Mouse (Mus musculus) neural tube, postnatal 0 days (tissue): ENCODE data around the gene Cacna1d. TPM values are rescaled to one million over a fixed set of nuclear protein-coding genes. Genes with fewer than 3 reads are reported as not detected.

ENCODE experiments used
- polyA plus RNA-seq: library from polyadenylated mRNA; unstranded; fragments of >200 nt; fragmentation: Nextera tagmentation; extraction: Ambion mirVana; gene quantifications from 2 replicates; pipeline ENCODE4 v1.2.1, GENCODE M21; 2015

The Cacna1d gene
- polyA plus RNA-seq = 9.3 and 11.6 TPM in 2 replicates

DNA sequence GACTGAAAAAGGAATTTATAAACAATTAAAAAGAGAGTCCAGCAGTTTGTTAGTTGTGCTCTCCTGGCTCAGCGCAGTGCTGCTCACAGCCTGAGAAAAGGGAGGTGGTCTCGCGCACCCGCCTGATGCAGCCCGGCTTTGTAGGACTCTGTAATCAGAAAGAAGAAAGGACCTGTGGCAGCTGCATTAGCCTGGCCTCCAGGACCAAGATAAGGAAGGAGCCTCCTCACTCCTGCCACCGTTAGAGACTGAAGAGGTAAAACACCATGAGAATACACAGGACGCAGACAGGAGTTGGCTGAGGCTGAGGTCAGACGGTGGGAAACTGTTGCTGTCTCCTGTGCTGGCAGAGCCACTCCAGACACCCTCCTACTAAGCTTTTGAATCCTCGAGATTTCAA lies at the start of gene Cacna1d:
Gene Cacna1d (minus strand): TSS at position 114 of the 400 bp plus-strand sequence.

GRCm38 (mm10) chr14:30479361-30479948 lies 11.8 kb downstream of the Cacna1d start, which contains the start of gene Dcp1a:
TSS of gene Dcp1a (plus strand) at chr14:30479535.

DNA sequence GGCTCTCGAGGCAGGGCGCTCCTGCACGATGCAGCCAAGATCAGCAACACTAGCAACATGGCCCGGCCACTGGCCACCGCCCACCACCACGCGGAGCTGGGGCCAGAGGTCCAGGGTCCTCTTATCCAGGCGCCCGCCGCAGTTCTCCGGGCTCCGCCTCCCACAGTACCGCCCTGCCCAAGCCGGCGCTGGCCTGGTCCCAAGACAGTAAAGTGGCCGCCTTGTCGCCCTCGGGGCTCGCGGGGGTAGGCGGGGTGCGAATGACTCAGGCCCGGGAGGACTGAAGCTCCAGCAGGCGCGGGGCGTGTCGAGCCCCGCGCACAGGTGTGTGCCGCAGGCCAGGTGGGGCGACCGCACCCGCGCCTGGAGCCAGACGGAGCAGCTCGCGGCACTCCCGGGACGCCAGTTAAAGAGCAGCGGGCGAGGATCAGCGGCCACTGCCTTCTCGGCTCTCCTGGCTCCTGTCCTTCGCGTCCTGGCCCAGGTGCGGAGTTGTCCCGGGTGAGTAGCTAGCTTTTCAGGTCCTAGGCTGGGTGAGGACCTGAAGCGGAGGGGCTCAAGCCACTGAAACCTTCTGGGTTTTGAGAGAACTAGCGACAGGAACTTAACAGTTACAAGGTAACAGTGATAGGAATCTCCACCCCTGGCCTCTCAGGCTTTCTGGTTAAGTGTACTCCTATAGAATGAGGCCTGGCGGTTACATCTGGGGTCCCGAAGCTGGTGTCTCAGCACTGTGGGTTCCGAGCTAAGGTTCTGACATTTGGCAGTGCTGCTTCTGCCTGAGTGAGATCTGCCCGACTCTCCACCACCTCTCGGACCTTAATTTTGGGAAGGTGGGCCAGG lies 482.3 kb downstream of the Cacna1d start, which contains the start of the genes Il17rb and Chdh:
Gene Il17rb (minus strand): TSS at position 164 of the 843 bp plus-strand sequence.
Gene Chdh (plus strand): TSS at position 291 of the 843 bp plus-strand sequence.

Other genes starting within 250 kb of the Cacna1d start
- 8.5 and 9.7 TPM in 2 replicates for gene Dcp1a, start 11.9 kb downstream of the Cacna1d start, polyA plus RNA-seq
- 233 and 254 TPM in 2 replicates for gene Tkt, start 56.9 kb upstream of the Cacna1d start, polyA plus RNA-seq
- gene Prkcd, start 134.8 kb upstream of the Cacna1d start, polyA plus RNA-seq = 30.5 and 30.9 TPM in 2 replicates
- gene Rft1, start 162.9 kb upstream of the Cacna1d start, polyA plus RNA-seq = 8.2 TPM in 2 replicates
- gene Sfmbt1, start 223.4 kb upstream of the Cacna1d start, polyA plus RNA-seq = 13.5 and 14.0 TPM in 2 replicates